Mouse (Mus musculus) hindbrain, embryonic 14.5 days (tissue): ENCODE results near the gene Hilpda. TPM values are rescaled to one million over a fixed set of nuclear protein-coding genes. Genes with fewer than 3 reads are reported as not detected.

Experiments used
- ATAC-seq: fragments of 200-750 bp; cut with Nextera tagmentation; 2 replicates; pipeline ENCODE4 v1.8.0; 2017; ENCODE audit warnings: moderate number of reproducible peaks, mild to moderate bottlenecking, moderate TSS enrichment, moderate library complexity; ENCODE audit not compliant: low FRiP score
- DNase-seq: peaks from one replicate; pipeline ENCODE4 v3.0.0-alpha.2; 2015; ENCODE audit warnings: low spot score
- H3K27ac ChIP-seq: fragments of 300-500 bp; sonication (generic); 2 replicates; pipeline ENCODE4 v1.5.1; 2014; ENCODE audit warnings: mild to moderate bottlenecking, moderate library complexity
- H3K27me3 ChIP-seq: fragments of 300-500 bp; sonication (generic); 2 replicates; pipeline ENCODE4 v1.6.1; 2014; ENCODE audit warnings: mild to moderate bottlenecking, low read length, mixed read lengths; ENCODE audit not compliant: control insufficient read depth, insufficient read depth
- H3K36me3 ChIP-seq: fragments of 300-500 bp; sonication (generic); replicated peaks from 2 replicates; pipeline ENCODE4 v1.6.1; 2014; ENCODE audit not compliant: control insufficient read depth, insufficient read depth
- H3K4me1 ChIP-seq: fragments of 300-500 bp; sonication (generic); replicated peaks from 2 replicates; pipeline ENCODE4 v1.6.1; 2014; ENCODE audit warnings: antibody characterized with exemption, low read length, mixed read lengths; ENCODE audit not compliant: control insufficient read depth, insufficient read depth
- H3K4me2 ChIP-seq: fragments of 300-500 bp; sonication (generic); replicated peaks from 2 replicates; pipeline ENCODE4 v1.6.1; 2014; ENCODE audit warnings: mild to moderate bottlenecking, moderate library complexity
- H3K4me3 ChIP-seq: fragments of 300-500 bp; sonication (generic); replicated peaks from 2 replicates; pipeline ENCODE4 v1.5.1; 2014; ENCODE audit warnings: mild to moderate bottlenecking, low read length
- H3K9ac ChIP-seq: fragments of 300-500 bp; sonication (generic); 2 replicates; pipeline ENCODE4 v1.6.1; 2014
- H3K9me3 ChIP-seq: fragments of 300-500 bp; sonication (generic); 2 replicates; pipeline ENCODE4 v1.6.1; 2016; ENCODE audit warnings: low read length; ENCODE audit not compliant: control insufficient read depth
- WGBS: fragments of 180-500 bp; shearing (Covaris S2); extraction: QIAGEN DNeasy Blood & Tissue Kit; methylation state at CpG from one replicate; pipeline ENCODE4 v1.1.7; 2014; 5-methylcytosine and 5-hydroxymethylcytosine counted together
- polyA plus RNA-seq: library from polyadenylated mRNA; unstranded; fragments of >200 nt; fragmentation: Nextera tagmentation; extraction: Ambion mirVana; gene quantifications from 2 replicates; pipeline ENCODE4 v1.2.1, GENCODE M21; 2014

The Hilpda gene
- polyA plus RNA-seq, 1 experiment from 2014 or later = 34.2 TPM

- no peak overlapping the region for H3K4me3 ChIP-seq
- no peaks in the 10 kb centered on the region for H3K4me1 ChIP-seq
- ATAC-seq (no peak), DNase-seq (no peak)
- no peak overlapping the region for H3K4me2 ChIP-seq
- no peak overlapping the region for H3K27ac ChIP-seq
- H3K27me3 ChIP-seq = no peaks in the 10 kb centered on the region
- no peaks in the 10 kb centered on the region for H3K9me3 ChIP-seq
- 75% methylated on average over 3 of the region's 3 CpGs for WGBS
- no peaks in the 10 kb centered on the region for H3K36me3 ChIP-seq
- no peak overlapping the region for H3K9ac ChIP-seq
Measured at GRCm38 (mm10) chr6:29317941-29318340, 45.7 kb downstream of the Hilpda start.

- H3K9ac ChIP-seq = no peak within 1 kb of the TSS
- DNase-seq (no peak), ATAC-seq (no peak)
- no peaks in the 10 kb centered on the region for H3K9me3 ChIP-seq
- H3K36me3 ChIP-seq = no peaks in the 10 kb centered on the region
- H3K4me1 ChIP-seq = no peaks in the 10 kb centered on the region
- H3K27me3 ChIP-seq = no peaks in the 10 kb centered on the region
- no peak within 1 kb of the TSS for H3K4me2 ChIP-seq
- no peak within 1 kb of the TSS for H3K4me3 ChIP-seq
- 68% methylated on average over 5 of the region's 5 CpGs for WGBS
- H3K27ac ChIP-seq = no peak within 1 kb of the TSS
Measured at GRCm38 (mm10) chr6:29318879-29319278, 46.6 kb downstream of the Hilpda start, which contains the start of gene Fam71f1. Gene Fam71f1 (plus strand): TSS chr6:29319140.

- H3K36me3 ChIP-seq = no peaks in the 10 kb centered on the region
- no peaks in the 10 kb centered on the region for H3K9me3 ChIP-seq
- no peaks in the 10 kb centered on the region for H3K4me1 ChIP-seq
- 84% methylated on average over 6 of the region's 6 CpGs for WGBS
- H3K9ac ChIP-seq = no peak overlapping the region
- no peak overlapping the region for H3K4me2 ChIP-seq
- no peak overlapping the region for H3K27ac ChIP-seq
- H3K4me3 ChIP-seq = no peak overlapping the region
- H3K27me3 ChIP-seq = no peaks in the 10 kb centered on the region
- no peak for DNase-seq
- ATAC-seq = no peak
Measured at GRCm38 (mm10) chr6:29321586-29321985, 49.3 kb downstream of the Hilpda start.

GRCm38 (mm10) chr6:29322147-29322546 is 49.9 kb downstream of the Hilpda start:
- Histone ChIP-seq H3K27ac (no peak overlapping the region), H3K4me2 (no peak overlapping the region), H3K4me3 (no peak overlapping the region), H3K36me3 (no peaks in the 10 kb centered on the region), H3K9me3 (no peaks in the 10 kb centered on the region), H3K9ac (no peak overlapping the region), H3K4me1 (no peaks in the 10 kb centered on the region), H3K27me3 (no peaks in the 10 kb centered on the region)
- WGBS = 92% methylated on average over 7 of the region's 7 CpGs
- DNase-seq (no peak), ATAC-seq (no peak)

- ATAC-seq = no peak
- Histone ChIP-seq H3K9ac (no peak overlapping the region), H3K36me3 (no peaks in the 10 kb centered on the region), H3K4me1 (no peaks in the 10 kb centered on the region), H3K4me2 (no peak overlapping the region), H3K9me3 (no peaks in the 10 kb centered on the region), H3K4me3 (no peak overlapping the region), H3K27me3 (no peaks in the 10 kb centered on the region), H3K27ac (no peak overlapping the region)
- no peak for DNase-seq
- WGBS = 90% methylated on average over 4 of the region's 4 CpGs
Measured at GRCm38 (mm10) chr6:29322735-29323134, 50.4 kb downstream of the Hilpda start.

Other genes with a start within 250 kb of the Hilpda start
- not detected in 2 replicates for gene Lep, start 212.3 kb upstream of the Hilpda start, polyA plus RNA-seq
- gene Rbm28, start 107.5 kb upstream of the Hilpda start, polyA plus RNA-seq = 42.7 and 43.0 TPM in 2 replicates
- 10.0 and 11.0 TPM in 2 replicates for gene Prrt4, start 92.9 kb upstream of the Hilpda start, polyA plus RNA-seq
- 60.8 and 65.0 TPM in 2 replicates for gene Impdh1, start 56.1 kb upstream of the Hilpda start, polyA plus RNA-seq
- gene Fam71f2, start 7.1 kb downstream of the Hilpda start, polyA plus RNA-seq = 0.23 and 0.54 TPM in 2 replicates
- gene Fam71f1, start 46.7 kb downstream of the Hilpda start, polyA plus RNA-seq = not detected in 2 replicates
- gene Calu, start 75.6 kb downstream of the Hilpda start, polyA plus RNA-seq = 187 and 199 TPM in 2 replicates
- gene Opn1sw, start 116.0 kb downstream of the Hilpda start, polyA plus RNA-seq = 0.46 and 0.48 TPM in 2 replicates
- gene Ccdc136, start 123.8 kb downstream of the Hilpda start, polyA plus RNA-seq = 53.2 and 55.7 TPM in 2 replicates
- 4.8 and 6.8 TPM in 2 replicates for gene Flnc, start 160.8 kb downstream of the Hilpda start, polyA plus RNA-seq
- gene Atp6v1f, start 195.2 kb downstream of the Hilpda start, polyA plus RNA-seq = 319 and 346 TPM in 2 replicates
- 0.70 TPM in 1 of 2 replicates, not detected in the other for gene Atp6v1fnb, start 198.9 kb downstream of the Hilpda start, polyA plus RNA-seq
- gene Kcp, start 235.5 kb downstream of the Hilpda start, polyA plus RNA-seq = 16.3 and 19.9 TPM in 2 replicates